Mouse (Mus musculus): ENCODE measurements around the gene Mblac2. TPM values are rescaled to one million over a fixed set of nuclear protein-coding genes. Genes with fewer than 3 reads are reported as not detected.

The Mblac2 gene
- polyA plus RNA-seq (2012), result 0.01 TPM in 1 of 2 replicates, not detected in the other

- H3K4me3 ChIP-seq (replicated peaks), result peak within 1 kb of the TSS; percentile 89
- H3K9me3 ChIP-seq (ENCODE audit: control insufficient read depth, low read length), result no peaks in the 10 kb centered on the region
- H3K4me1 ChIP-seq (ENCODE audit: control insufficient read depth), result peaks cover 53% of the 10 kb centered on the region
- no peaks in the 10 kb centered on the region for H3K27me3 ChIP-seq (ENCODE audit: control insufficient read depth)
- H3K36me3 ChIP-seq (ENCODE audit: control insufficient read depth), result peaks cover 4% of the 10 kb centered on the region
- TF ChIP-seq TAL1 (IDR thresholded peaks at IDR 0.05; ENCODE audit: low read length), result no peak
- no peak for TF ChIP-seq GATA1 (IDR thresholded peaks at IDR 0.05; ENCODE audit: low read length)
Measured at GRCm38 (mm10) chr13:81710775-81711545, at the start of gene Mblac2, which contains the start of gene Polr3g. Gene Mblac2 (plus strand): TSS chr13:81711341. Gene Polr3g (minus strand): TSS chr13:81711013.

GRCm38 (mm10) chr13:81663566-81664330 is 47.4 kb upstream of the Mblac2 start:
- H3K4me3 ChIP-seq (replicated peaks), result peak overlapping the region; percentile 34
- no peaks in the 10 kb centered on the region for H3K27me3 ChIP-seq (ENCODE audit: control insufficient read depth)
- H3K36me3 ChIP-seq (ENCODE audit: control insufficient read depth), result peaks cover 81% of the 10 kb centered on the region
- H3K9me3 ChIP-seq (ENCODE audit: control insufficient read depth, low read length), result no peaks in the 10 kb centered on the region
- peaks cover 61% of the 10 kb centered on the region for H3K4me1 ChIP-seq (ENCODE audit: control insufficient read depth)
- TF ChIP-seq GATA1 (IDR thresholded peaks at IDR 0.05; ENCODE audit: low read length), result no peak
- peak; percentile 10; the same call in 1 of the 3 replicates for TF ChIP-seq TAL1 (IDR thresholded peaks at IDR 0.05; ENCODE audit: low read length)

GRCm38 (mm10) chr13:81664331-81664698 is 46.8 kb upstream of the Mblac2 start:
- TF ChIP-seq TAL1 (IDR thresholded peaks at IDR 0.05; ENCODE audit: low read length), result no peak
- TF ChIP-seq GATA1 (IDR thresholded peaks at IDR 0.05; ENCODE audit: low read length), result no peak
- Histone ChIP-seq H3K4me1 (ENCODE audit: control insufficient read depth) (peaks cover 55% of the 10 kb centered on the region), H3K27me3 (ENCODE audit: control insufficient read depth) (no peaks in the 10 kb centered on the region), H3K4me3 (replicated peaks) (no peak overlapping the region), H3K36me3 (ENCODE audit: control insufficient read depth) (peaks cover 86% of the 10 kb centered on the region), H3K9me3 (ENCODE audit: control insufficient read depth, low read length) (no peaks in the 10 kb centered on the region)

- no peaks in the 10 kb centered on the region for H3K9me3 ChIP-seq (ENCODE audit: control insufficient read depth, low read length)
- peaks cover 88% of the 10 kb centered on the region for H3K36me3 ChIP-seq (ENCODE audit: control insufficient read depth)
- TF ChIP-seq TAL1 (IDR thresholded peaks at IDR 0.05; ENCODE audit: low read length) (no peak), GATA1 (IDR thresholded peaks at IDR 0.05; ENCODE audit: low read length) (no peak)
Measured at GRCm38 (mm10) chr13:81667713-81668112, 43.4 kb upstream of the Mblac2 start.

GRCm38 (mm10) chr13:81675333-81675732 is 35.8 kb upstream of the Mblac2 start:
- no peak overlapping the region for H3K4me3 ChIP-seq (replicated peaks)
- H3K27me3 ChIP-seq (ENCODE audit: control insufficient read depth), result no peaks in the 10 kb centered on the region
- no peaks in the 10 kb centered on the region; the same call in 1 of the 2 replicates for H3K4me1 ChIP-seq (ENCODE audit: control insufficient read depth)
- TF ChIP-seq TAL1 (IDR thresholded peaks at IDR 0.05; ENCODE audit: low read length) (no peak), GATA1 (IDR thresholded peaks at IDR 0.05; ENCODE audit: low read length) (no peak)
- peaks cover 83% of the 10 kb centered on the region for H3K36me3 ChIP-seq (ENCODE audit: control insufficient read depth)
- H3K9me3 ChIP-seq (ENCODE audit: control insufficient read depth, low read length), result no peaks in the 10 kb centered on the region

More at GRCm38 (mm10) chr13:81667713-81668112, 43.4 kb upstream of the Mblac2 start:
- no peak overlapping the region for H3K4me3 ChIP-seq (replicated peaks)
- H3K27me3 ChIP-seq (ENCODE audit: control insufficient read depth), result no peaks in the 10 kb centered on the region
- peaks cover 32% of the 10 kb centered on the region for H3K4me1 ChIP-seq (ENCODE audit: control insufficient read depth)

GRCm38 (mm10) chr13:81683107-81683506 is 28.0 kb upstream of the Mblac2 start:
- no peaks in the 10 kb centered on the region for H3K27me3 ChIP-seq (ENCODE audit: control insufficient read depth)
- H3K36me3 ChIP-seq (ENCODE audit: control insufficient read depth), result peaks cover 59% of the 10 kb centered on the region
- H3K4me1 ChIP-seq (ENCODE audit: control insufficient read depth), result peaks cover 8% of the 10 kb centered on the region
- no peak overlapping the region for H3K4me3 ChIP-seq (replicated peaks)
- TF ChIP-seq GATA1 (IDR thresholded peaks at IDR 0.05; ENCODE audit: low read length) (no peak), TAL1 (IDR thresholded peaks at IDR 0.05; ENCODE audit: low read length) (no peak)
- no peaks in the 10 kb centered on the region for H3K9me3 ChIP-seq (ENCODE audit: control insufficient read depth, low read length)

- peaks cover 10% of the 10 kb centered on the region for H3K4me1 ChIP-seq (ENCODE audit: control insufficient read depth)
- no peak for TF ChIP-seq TAL1 (IDR thresholded peaks at IDR 0.05; ENCODE audit: low read length)
- no peaks in the 10 kb centered on the region for H3K27me3 ChIP-seq (ENCODE audit: control insufficient read depth)
- no peaks in the 10 kb centered on the region for H3K9me3 ChIP-seq (ENCODE audit: control insufficient read depth, low read length)
- H3K36me3 ChIP-seq (ENCODE audit: control insufficient read depth), result peaks cover 59% of the 10 kb centered on the region
- H3K4me3 ChIP-seq (replicated peaks), result no peak overlapping the region
Measured at GRCm38 (mm10) chr13:81684258-81684657, 26.9 kb upstream of the Mblac2 start.

GRCm38 (mm10) chr13:81684884-81685283 is 26.3 kb upstream of the Mblac2 start:
- peaks cover 16% of the 10 kb centered on the region for H3K4me1 ChIP-seq (ENCODE audit: control insufficient read depth)
- no peak for TF ChIP-seq GATA1 (IDR thresholded peaks at IDR 0.05; ENCODE audit: low read length)
- no peak for TF ChIP-seq TAL1 (IDR thresholded peaks at IDR 0.05; ENCODE audit: low read length)
- peaks cover 60% of the 10 kb centered on the region for H3K36me3 ChIP-seq (ENCODE audit: control insufficient read depth)
- H3K9me3 ChIP-seq (ENCODE audit: control insufficient read depth, low read length), result peaks cover 3% of the 10 kb centered on the region
- H3K27me3 ChIP-seq (ENCODE audit: control insufficient read depth), result no peaks in the 10 kb centered on the region
- H3K4me3 ChIP-seq (replicated peaks), result no peak overlapping the region

- peaks cover 3% of the 10 kb centered on the region for H3K9me3 ChIP-seq (ENCODE audit: control insufficient read depth, low read length)
- peaks cover 39% of the 10 kb centered on the region for H3K4me1 ChIP-seq (ENCODE audit: control insufficient read depth)
- no peak overlapping the region for H3K4me3 ChIP-seq (replicated peaks)
- TF ChIP-seq GATA1 (IDR thresholded peaks at IDR 0.05; ENCODE audit: low read length) (no peak), TAL1 (IDR thresholded peaks at IDR 0.05; ENCODE audit: low read length) (no peak)
- no peaks in the 10 kb centered on the region for H3K27me3 ChIP-seq (ENCODE audit: control insufficient read depth)
- peaks cover 49% of the 10 kb centered on the region for H3K36me3 ChIP-seq (ENCODE audit: control insufficient read depth)
Measured at GRCm38 (mm10) chr13:81689587-81689986, 21.6 kb upstream of the Mblac2 start.

All from erythroblast, embryonic 14.5 days (primary cell).